Mouse (Mus musculus) NIH3T3 (cell line): ENCODE results near the gene Lrfn3.
A peak's percentile ranks its signal among the peaks of the same experiment; 100 is the strongest.

ENCODE experiments used
- DNase-seq: peaks from one replicate; pipeline ENCODE4 v3.0.0-alpha.2; 2012; ENCODE audit warnings: low read depth

Lrfn3 gene

DNA sequence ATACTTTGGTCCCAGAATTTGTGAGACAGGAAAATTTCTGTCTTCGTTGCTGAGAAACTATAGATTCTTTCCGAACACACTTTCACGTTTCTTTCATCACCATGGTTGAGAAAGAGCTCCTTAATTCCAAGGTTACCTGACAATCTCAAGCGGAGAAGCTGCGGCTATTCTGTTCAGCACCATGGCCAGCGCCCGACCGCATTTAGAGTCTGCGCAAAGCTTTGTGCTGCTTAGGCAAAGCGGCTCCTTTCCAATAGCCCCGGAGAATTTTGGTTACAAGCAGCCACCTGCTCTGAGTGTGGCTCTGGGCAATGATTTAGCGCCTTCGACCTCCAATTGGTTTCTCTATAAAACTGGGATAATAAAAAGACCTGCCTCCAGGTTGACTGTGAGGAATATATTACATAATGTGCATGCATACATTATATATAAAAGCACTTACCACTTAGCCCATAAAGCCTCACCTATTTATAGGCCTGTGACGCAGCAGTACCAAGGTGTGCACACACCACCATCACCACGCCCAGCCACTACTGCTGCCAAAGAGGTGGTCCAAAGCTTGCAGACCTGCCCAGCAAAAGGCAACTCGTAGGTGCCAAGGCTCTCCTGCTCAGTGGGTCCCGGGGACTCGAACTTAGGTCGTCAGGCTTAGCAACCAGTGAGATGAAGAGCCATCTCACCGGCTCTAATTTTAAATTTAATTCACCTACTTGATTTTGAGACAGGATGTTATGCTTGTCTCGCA is 15.8 kb downstream of the Lrfn3 start:
- peak; percentile 76 for DNase-seq

DNA sequence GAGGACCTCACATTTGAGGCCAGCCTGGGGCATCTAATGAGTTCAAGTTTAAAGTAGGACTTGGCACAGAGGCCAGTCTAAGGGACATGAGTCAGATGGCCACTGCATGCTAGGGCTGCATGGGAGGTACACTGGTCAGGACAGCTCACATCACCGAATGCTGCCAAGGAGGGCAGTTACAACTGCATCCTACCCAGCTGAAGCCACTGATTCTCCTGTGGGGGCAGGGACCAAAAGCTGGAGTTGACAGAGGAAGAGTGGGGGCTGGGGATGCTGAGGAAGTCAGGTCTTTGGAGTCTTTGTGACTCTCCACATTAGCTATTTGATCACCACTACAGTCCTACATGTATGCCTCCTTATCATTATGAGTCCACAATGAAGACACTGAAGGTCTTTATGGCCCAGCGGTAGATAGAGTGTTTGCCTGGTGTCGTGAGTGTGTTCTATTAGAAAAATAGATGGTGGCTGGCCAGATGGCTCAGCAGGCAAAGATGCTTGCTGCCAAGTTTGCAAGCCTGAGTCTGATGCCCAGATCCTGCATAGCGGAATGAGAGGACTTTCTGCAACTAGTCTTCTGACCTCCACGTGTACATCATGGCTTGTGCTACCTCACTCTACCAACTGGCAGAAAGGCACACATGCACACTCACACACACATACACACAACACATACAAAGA is 23.0 kb downstream of the Lrfn3 start:
- DNase-seq, result no peak

DNA sequence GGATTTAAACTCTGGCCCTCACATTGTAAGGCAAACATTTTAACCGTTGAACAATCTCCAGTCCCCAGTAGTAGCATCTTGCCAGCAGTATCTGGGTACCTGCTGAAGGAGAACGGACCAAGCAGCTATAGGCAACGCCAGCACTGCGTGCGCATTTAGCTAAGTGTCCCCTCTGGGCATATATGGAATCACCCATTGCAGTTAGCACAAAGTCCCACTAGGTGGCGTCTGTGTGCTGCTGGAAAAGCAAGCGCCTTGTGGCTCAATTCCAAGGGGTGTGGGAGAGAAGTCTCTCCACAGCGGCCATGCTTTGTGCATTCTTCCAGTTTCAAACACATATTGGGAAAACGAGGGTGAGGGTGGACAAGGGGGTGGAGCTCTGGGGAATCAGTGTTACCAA is 26.2 kb downstream of the Lrfn3 start:
- peak; percentile 96 for DNase-seq

DNA sequence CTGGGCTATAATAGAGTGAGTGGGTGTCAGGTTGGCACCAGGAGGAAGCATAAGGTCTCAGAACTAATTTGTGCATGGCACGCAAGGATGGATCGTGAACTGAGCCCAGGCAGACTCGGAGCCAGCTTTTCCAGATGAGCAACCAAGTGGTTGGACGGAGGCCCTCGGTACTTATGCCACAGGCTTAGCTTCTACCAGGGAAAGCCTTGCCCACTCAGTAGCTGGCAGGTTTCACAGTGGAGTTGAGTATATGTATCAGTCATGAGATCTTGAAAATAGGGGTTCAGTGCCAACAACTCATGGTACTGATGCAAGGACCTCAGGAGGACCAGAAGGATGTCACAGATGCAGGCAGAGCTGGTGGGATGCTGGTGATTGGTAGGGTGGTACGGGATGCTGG is 26.9 kb downstream of the Lrfn3 start:
- DNase-seq, result no peak

DNA sequence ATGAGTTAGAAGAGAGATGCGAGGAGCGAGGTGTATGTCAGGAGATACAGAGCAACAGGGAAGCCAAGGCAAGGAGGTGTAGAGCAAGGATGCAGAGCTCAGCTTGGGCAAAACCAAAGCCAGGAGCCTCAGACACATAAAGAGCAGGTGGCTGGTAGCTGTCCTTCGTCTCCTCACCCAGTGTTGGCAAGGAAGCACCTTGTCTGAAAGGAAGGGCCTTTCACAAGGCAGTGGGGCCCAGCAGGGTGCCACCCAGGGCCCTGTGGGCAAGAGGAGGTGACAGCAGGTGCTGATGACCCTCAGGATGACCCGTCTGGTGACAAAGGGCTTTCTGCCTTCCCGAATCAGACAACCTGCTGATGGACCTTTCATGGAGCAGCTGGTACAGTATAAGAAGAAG is 28.0 kb downstream of the Lrfn3 start:
- DNase-seq, result no peak

DNA sequence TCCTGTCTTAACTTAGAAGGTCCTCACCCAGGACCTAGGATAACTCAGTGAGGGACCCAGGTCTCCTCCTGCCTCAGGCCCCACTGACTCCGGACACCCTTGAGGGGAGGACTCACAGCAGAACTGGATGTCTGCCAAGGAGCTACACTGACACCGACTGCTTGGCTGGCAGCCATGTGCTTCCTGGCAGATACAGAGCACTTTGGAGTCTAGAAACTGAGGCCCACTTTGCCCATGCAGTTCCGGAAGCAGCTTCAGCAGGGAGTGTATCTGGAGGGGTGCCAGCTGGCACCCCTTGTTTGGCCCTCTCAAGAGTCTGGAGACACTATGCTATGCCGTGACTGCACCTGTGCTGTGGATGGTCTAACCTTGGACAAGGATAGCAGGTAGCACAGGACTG is 29.1 kb downstream of the Lrfn3 start:
- peak; percentile 70 for DNase-seq

DNA sequence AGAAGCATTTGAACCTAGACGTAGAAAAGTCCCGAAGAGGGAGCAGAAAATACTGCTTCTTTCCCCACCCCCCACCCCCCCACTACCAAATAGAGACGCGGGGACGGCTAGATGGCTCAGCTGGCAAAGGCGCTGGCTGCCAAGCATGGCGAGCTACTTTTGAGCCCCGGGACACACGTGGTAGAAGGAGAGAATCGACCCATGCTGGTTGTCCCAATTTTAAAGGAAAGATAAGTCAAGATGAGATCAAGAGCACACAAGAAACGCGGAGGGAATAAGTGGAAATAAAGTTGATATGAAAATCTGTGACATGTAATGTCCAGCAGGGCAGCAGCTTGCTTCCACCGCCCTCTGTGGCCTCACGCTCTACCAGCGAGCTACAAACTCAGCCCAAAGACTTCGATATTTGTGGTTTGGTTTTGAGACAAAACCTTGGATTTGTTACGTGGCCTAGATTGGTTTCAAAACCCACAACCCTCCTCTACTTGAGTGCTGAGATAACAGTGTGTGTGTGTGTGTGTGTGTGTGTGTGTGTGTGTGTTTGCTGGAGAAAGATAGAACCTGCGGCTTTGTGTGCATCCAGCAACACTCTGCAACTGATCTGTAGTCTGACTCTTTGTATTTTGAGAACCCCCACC is 29.8 kb downstream of the Lrfn3 start:
- no peak for DNase-seq

DNA sequence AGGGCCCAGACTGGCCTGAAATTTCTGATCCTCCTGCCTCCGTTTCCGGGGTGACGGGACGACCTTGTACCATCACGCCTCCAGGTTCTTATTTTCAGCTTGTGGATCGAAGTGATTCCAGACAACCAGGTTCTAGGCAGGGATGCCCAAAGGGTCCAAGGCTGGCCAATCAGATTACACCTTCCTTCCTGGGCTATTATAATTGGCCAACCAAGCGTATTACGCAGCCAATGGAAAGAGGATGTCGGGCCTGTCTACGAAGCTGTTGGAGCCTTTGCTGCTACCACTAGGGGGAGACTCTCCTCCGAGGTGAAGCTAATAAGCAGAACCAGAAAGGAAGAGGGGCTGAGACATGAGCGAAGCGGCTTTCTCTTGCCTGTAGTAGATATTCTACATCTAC is 30.7 kb downstream of the Lrfn3 start:
- peak; percentile 74 for DNase-seq

DNA sequence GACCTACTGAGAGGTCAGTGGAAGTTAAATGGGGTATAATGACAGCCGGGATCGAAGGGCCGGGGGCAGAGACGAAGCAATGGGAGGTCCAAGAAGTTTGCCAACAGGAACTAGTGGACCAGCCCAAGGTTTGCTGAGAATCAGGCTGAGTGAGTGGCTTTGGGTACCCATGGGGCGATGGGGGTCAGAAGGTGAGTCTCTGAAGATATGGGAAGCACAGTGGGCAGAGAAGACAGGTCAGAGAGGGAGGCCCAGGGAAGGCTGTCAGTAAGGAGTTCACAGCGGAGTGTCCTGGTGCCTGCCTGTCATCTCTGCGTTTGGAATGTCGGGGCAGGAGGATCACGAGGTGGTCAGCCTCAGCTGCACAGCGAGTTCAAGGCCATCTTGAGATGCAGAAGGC is 34.2 kb downstream of the Lrfn3 start:
- no peak for DNase-seq

DNA sequence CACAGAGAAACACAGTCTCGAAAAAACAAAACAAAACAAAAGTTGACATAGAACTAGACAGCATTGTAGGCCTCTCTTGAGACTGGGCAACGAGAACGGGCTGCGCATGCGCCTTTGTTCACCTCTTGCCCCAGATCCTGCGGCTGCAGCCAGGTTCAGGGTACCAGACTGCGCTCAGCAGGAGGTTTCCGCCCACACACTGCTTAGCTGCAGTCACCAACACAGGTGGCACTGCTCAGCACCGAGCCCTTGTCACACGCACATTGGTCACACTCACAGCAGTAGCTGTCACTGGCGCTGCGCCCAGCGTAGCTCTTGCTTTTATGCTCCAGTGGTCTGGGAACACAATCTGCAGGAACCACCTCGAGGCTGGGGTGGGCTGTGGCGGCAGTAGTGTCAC is 35.4 kb downstream of the Lrfn3 start:
- no peak for DNase-seq

DNA sequence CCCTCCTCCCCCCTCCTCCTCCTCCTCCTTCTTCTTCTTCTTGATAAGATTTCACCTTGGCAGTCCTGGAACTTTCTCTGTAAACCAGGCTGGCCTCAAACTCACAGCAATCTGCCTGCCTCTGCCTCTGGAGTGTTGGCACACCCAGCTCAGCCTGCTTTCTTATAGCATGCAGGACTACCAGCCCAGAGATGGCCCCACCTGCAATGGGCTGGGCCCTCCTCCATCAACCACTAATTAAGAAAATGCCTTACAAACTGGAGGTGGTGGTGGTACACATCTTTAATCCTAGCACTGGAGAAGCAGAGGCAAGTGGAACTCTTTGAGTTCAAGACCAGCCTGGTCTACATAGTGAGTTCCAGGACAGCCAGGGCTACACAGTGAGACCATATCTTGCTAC is 36.1 kb downstream of the Lrfn3 start:
- DNase-seq, result no peak

DNA sequence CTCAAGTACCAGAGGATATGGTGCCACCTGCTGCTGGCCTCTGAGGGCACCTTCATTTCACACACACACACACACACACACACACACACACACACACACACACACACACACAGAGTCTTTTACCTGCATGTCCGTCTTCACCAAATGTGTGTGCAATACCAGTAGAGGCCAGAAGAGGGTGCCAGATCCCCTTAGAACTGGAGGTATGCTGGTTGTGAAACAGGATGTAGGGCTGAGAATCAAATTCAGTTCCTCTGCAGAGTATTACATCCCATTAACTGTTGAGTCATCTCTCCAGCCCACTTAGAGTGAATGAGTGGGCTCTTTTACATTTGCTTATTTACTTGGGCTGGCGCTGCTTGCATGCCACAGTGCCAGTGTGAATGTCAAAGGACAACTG is 37.2 kb downstream of the Lrfn3 start:
- DNase-seq, result peak; percentile 70

DNA sequence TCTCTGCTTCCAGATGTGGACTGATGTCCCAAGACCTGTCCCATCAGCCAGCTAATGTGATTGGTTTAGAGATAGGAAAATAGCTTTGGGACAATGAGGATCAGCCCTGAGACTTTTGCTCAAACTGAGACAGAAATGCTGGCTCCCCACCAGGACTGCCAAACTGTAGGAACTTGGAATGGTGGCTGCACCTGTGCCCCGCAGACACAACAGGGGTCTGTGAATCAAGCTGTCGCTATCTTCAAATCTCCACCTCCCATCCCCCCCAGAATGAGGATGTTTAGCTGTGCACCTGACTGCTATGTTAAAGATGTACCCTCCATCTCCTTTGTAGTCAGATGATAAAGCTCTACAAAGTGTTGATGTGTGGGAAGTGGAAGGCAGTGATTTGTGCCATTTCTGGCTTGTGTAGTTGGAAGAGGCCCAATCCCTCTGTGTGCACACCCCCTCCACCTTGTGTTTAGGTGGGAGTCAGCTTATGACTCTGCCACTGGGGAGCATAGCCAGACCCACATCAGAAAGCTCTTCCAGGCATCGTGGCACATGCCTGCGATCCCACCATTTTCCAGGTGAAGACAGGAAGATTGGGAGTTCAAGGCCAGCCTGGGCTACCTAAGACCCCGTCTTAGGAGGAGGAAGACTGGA is 38.1 kb downstream of the Lrfn3 start:
- no peak for DNase-seq

DNA sequence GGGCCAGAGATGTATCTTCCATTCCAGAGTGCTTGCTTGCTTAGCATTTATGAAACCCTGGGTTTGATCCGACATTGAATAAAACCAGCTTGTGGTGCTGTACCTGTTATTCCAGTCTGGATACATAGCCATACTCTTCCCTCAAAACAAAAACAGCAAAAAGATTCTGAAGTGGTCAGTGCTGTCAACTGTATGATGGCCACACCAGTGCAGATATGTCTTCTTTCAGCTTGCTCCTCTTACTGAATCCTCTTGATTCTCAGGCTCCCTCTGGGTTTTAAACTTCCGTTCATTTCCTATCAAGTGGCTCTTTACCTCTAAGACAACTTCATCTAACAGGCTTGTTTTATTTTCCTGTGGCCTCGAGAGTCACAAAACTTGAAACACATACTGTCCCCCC is 38.8 kb downstream of the Lrfn3 start, which contains the start of gene Sdhaf1:
TSS of gene Sdhaf1 (minus strand) at position 101 of the 400 bp plus-strand sequence.
- no peak for DNase-seq

DNA sequence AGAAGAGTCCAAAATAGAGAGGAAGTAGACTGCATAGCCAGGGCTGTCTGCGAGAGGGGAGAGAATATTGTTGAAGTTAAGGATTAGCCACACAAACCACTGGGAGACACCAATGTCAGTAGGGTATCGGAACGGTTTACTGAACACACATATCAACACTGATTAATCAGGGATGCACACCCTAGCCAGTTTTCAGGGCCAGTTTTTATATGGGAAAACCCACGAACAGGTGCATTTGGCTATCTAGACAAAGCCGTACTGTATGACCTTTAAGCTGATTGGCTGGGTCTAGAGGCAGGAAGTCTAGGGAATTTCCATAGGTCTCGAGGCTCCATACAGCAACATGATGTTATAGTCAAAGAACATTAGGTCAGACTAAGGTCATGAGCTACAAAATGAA is 39.7 kb downstream of the Lrfn3 start:
- DNase-seq, result no peak

DNA sequence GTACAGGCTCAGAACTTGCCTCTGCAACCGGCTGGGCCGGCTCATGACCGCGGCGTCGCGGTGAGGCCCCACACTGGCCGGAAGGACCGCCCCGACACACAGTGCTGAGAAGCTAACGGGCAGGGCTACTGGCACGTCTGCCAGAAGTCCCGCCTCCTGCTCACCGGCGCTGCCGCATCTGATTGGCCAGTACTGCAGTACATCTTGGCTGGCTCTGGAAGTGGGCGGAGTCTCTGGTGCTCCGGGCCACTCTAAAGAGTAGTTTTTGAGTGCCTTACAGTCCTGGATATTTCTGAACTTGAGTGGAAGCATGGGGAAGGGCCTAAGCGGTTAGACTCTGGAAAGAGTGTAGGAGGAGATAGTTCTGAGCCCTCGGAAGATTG is 40.3 kb downstream of the Lrfn3 start:
- peak; percentile 98 for DNase-seq

DNA sequence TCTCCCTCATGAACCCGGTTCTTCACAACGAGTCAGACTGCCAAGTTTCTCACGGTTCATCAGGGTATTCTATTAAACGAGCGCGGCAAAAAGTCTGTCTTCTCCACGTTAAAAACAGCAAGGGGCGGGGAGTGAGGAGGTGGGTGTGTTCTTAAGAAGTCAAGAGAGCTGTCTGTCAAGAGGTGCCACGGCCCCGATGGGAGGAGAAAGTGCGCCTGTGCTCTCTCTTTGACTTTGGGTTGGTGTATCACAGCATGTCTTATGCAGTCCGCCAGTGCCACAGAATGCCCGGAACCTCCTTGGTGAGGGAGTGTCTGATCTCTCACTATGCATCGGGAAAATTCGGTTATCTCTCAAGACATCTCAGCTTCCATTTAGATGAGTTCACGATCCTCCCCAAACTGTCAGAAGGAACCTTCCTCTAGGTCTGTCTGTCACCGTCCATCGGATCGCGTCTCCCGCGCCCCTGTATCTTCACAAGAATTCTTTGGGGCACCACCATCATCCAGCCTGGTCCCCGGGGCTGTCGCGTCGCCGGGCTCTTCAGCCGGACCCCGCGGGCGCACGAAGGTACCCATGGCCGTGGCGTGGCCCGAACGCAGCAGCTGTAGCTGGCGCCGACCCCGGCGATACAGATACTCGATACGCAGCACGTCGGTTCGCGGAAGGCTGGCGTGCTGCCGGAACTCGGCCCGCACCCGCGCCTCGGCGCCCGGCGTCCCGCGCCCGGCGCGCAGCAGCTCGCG is 40.9 kb downstream of the Lrfn3 start, which contains the start of gene E130208F15Rik:
TSS of gene E130208F15Rik (plus strand) at position 202 of the 746 bp plus-strand sequence.
- peak; percentile 87 for DNase-seq

DNA sequence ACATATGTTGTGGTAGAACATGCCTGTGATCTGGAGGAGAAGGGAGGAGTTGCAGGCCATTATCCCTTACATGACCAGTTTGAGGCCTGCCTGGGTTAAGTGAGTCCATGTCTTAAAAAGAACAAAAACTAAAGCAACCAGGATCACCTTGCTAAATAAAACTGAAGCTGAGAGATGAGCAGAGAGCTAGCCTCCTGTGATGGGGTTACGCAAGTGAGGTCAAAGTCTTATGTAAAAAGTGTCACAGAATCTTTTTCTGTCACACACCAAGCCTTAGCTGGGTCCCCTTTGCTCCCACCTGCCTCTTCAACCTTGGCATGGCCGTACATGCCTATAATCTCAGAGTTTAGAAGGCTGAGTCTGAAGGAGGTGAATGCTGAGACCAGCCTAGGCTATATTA is 41.6 kb downstream of the Lrfn3 start:
- no peak for DNase-seq

DNA sequence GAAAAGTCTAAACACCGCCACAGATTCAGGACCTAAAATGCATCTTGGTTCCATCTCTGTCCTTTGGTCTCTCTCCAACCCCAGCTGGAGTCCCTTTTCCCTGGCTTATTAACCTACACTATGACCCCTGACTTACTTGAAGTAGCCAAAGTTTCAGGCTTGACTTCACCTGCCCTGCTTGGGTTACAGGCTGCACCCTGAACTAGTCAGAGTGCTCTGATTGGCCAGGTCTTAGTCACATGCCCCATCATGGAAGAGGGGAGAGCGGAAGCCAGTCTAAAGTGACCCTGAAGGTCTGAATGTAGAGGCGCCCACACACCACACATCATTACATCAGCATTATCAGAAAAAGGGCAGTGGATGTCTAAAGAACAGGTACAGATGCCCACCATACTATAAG is 44.4 kb downstream of the Lrfn3 start:
- no peak for DNase-seq

DNA sequence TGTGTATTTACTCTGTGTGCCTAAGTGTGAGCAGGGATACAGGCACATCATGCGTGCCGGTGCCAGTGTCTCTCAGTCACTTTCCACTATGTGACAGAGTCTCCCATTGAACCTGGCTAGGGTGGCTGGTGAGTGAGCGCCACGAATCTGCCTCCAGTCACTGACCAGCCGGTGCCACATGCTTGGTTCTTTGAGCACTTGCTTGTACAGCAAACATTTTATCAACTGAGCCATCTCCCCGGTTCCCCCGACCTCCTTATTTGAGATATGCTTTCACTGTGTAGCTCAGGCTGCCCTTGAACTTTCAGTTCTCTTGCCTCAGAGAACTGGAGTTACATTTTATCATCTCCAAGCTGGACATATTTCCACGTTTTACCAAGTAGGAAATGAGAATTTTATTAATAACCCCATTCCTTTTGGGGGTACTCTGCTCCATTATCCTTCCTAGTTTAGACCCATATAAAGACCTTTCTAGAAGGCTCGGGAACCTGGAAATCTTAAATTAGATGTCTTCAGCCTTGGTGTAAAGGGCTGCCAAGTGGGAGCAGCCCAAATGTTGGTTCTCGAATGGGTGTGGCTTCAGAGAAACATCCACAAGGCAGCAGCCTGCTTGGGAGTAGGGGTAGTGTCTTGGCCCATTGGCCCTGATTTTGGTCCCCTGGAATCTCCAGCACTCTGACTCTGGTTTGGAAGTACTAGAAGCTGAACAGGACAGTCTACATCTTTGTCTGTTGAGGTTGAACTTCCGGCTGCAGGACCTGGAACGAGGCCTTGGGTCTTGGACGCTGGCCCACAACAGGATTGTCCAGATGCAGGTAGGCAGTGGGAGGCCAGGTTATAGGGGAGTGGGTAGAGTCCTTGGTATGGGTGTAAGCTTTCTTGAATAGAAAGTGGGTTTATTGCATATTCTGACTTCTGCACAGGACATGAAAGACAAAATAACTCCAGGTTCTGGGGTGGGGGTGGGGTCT is 46.7 kb downstream of the Lrfn3 start:
- no peak for DNase-seq

DNA sequence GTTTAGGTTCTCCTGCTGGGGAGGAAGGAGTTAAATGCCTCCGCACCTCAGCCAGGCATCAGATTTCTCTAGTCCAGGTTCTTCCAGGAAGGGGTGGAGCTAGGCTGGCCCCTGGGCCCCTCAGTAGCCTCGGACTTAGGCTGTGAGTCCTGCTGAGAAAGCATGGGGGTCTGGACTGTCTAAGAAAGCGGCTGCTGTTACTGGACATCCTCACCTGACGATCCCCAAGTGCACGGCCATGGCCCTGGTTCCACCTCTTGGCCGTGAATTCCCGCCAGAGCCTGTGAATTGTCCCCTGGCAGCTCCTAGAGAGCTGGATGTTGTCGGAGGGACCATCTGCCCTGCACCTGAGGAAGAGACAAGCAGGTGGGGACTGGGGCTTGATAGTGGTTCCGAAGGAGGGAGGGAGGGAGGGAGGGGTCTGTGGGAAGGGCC is 47.8 kb downstream of the Lrfn3 start, which contains the start of gene Syne4:
TSS of gene Syne4 (plus strand) at position 87 of the 435 bp plus-strand sequence.
- no peak for DNase-seq
